In genomic region chr8:110636182-110636581, GRCm38 (mm10) we compare ENCODE assay signal across 15 mouse cellular contexts. TPM values are rescaled to one million over a fixed set of nuclear protein-coding genes. Genes with fewer than 3 reads are reported as not detected.
A peak's percentile ranks its signal among the peaks of the same experiment; 100 is the strongest.
DNase-seq lines count a peak whose midpoint lies in the region.
"Had no signal": no experiment of that assay in that cellular context is flagged by ENCODE, and none has a peak within 500 bp of the region (broad histone marks: within the 10 kb centered on the region; RNA-seq: fewer than 3 reads in every experiment).

No protein-coding gene starts in this region.

- DNase-seq in adrenal gland, postnatal 14 days, result peak; percentile 32
- DNase-seq in adrenal gland, adult 8-10 months, result no peak
- DNase-seq in gastrocnemius, postnatal 25 days, result peak; percentile 39
- DNase-seq in gastrocnemius, adult 8-10 months (ENCODE audit: low spot score in 2 of 2), result no peak
- DNase-seq in MN1 (ENCODE audit: low spot score), result peak; percentile 47
- DNase-seq in adrenal gland, postnatal 25 days, result peak; percentile 26
- DNase-seq in cerebellum, postnatal 4 days (ENCODE audit: low spot score in 2 of 2), result no peak
- DNase-seq: cerebellum, adult 11 months; cerebellum, adult 9-11 months; gastrocnemius, postnatal 36 days; heart, adult 2 months; heart, postnatal 14 days; heart, postnatal 4 days; kidney, adult 18-20 months; kidney, adult 9 months had no signal

RNA-seq across cellular contexts. Expression of gene Vac14, which starts 17.8 kb away (rescaled TPM):
- 25.0 and 25.8 TPM in 2 replicates for total RNA-seq in adrenal gland, postnatal 14 days (2021)
- total RNA-seq in adrenal gland, adult 8-10 months (2022), result 10 to 100 TPM; 30.9 to 34.8 (median 33.2) TPM
- total RNA-seq in gastrocnemius, postnatal 25 days (2021), result 10 to 100 TPM; 15.4 to 16.2 TPM
- total RNA-seq in gastrocnemius, adult 8-10 months (2022), result 10 to 100 TPM; 17.4 to 22.1 (median 19.3) TPM
- 34.3 and 35.4 TPM in 2 replicates for total RNA-seq in adrenal gland, postnatal 25 days (2021)

Comparison
In these comparisons a context has a peak if more than half of its experiments do, and no peak if none do; other contexts are left out.
1. DNase-seq: peak in adrenal gland, postnatal 14 days (single experiment), gastrocnemius, postnatal 25 days (single experiment), MN1 (single experiment) and adrenal gland, postnatal 25 days (single experiment); none in adrenal gland, adult 8-10 months (single experiment), gastrocnemius, adult 8-10 months (0 of 2) and cerebellum, postnatal 4 days (0 of 2).